Mouse (Mus musculus): ENCODE data around the gene Upb1.
"Not testable (repeated sequence)": the region's sequence is repeated elsewhere in the genome, so short reads cannot be mapped to it uniquely, and the experiment has no call there.

Gene Upb1

GRCm38 (mm10) chr10:75456061-75456831 is 55.3 kb downstream of the Upb1 start:
- not testable (repeated sequence) for DNase-seq (ENCODE audit: low read depth, low spot score)

GRCm38 (mm10) chr10:75457852-75458251 is 56.9 kb downstream of the Upb1 start:
- DNase-seq (ENCODE audit: low read depth, low spot score) = no peak

GRCm38 (mm10) chr10:75458329-75458728 is 57.4 kb downstream of the Upb1 start:
- DNase-seq (ENCODE audit: low read depth, low spot score) = no peak

- no peak for DNase-seq (ENCODE audit: low read depth, low spot score)
These were observed 61.8 kb downstream of the Upb1 start for GRCm38 (mm10) chr10:75462728-75463127.

GRCm38 (mm10) chr10:75465781-75466550 is 65.1 kb downstream of the Upb1 start:
- peak; percentile 15 for DNase-seq (ENCODE audit: low read depth, low spot score)

GRCm38 (mm10) chr10:75473411-75473810 is 72.5 kb downstream of the Upb1 start:
- DNase-seq (ENCODE audit: low read depth, low spot score) = no peak

GRCm38 (mm10) chr10:75474571-75474970 is 73.7 kb downstream of the Upb1 start:
- DNase-seq (ENCODE audit: low read depth, low spot score) = peak; percentile 9

GRCm38 (mm10) chr10:75475139-75475850 is 74.4 kb downstream of the Upb1 start:
- not testable (repeated sequence) for DNase-seq (ENCODE audit: low read depth, low spot score)

- DNase-seq (ENCODE audit: low read depth, low spot score) = peak; percentile 39
These were observed 76.1 kb downstream of the Upb1 start for GRCm38 (mm10) chr10:75477034-75477433.

- DNase-seq (ENCODE audit: low read depth, low spot score) = no peak
These were observed 79.0 kb downstream of the Upb1 start for GRCm38 (mm10) chr10:75479955-75480354.

GRCm38 (mm10) chr10:75481703-75482102 is 80.8 kb downstream of the Upb1 start:
- no peak for DNase-seq (ENCODE audit: low read depth, low spot score)

- DNase-seq (ENCODE audit: low read depth, low spot score) = no peak
These were observed 81.4 kb downstream of the Upb1 start for GRCm38 (mm10) chr10:75482271-75482670.

- no peak for DNase-seq (ENCODE audit: low read depth, low spot score)
These were observed 82.1 kb downstream of the Upb1 start for GRCm38 (mm10) chr10:75482919-75483483.

GRCm38 (mm10) chr10:75484066-75484465 is 83.2 kb downstream of the Upb1 start:
- no peak for DNase-seq (ENCODE audit: low read depth, low spot score)

- DNase-seq (ENCODE audit: low read depth, low spot score) = no peak
These were observed 83.9 kb downstream of the Upb1 start for GRCm38 (mm10) chr10:75484767-75485166.

GRCm38 (mm10) chr10:75486086-75486979 is 85.4 kb downstream of the Upb1 start:
- peak; percentile 79 for DNase-seq (ENCODE audit: low read depth, low spot score)

- DNase-seq (ENCODE audit: low read depth, low spot score) = no peak
These were observed 86.2 kb downstream of the Upb1 start for GRCm38 (mm10) chr10:75487131-75487530.

GRCm38 (mm10) chr10:75489522-75489921 is 88.6 kb downstream of the Upb1 start:
- no peak for DNase-seq (ENCODE audit: low read depth, low spot score)

GRCm38 (mm10) chr10:75490731-75491130 is 89.8 kb downstream of the Upb1 start:
- DNase-seq (ENCODE audit: low read depth, low spot score) = no peak

All from mesoderm, embryonic 11.5 days (tissue).